Mouse (Mus musculus): Measurements from ENCODE around the gene Aste1. TPM values are rescaled to one million over a fixed set of nuclear protein-coding genes. Genes with fewer than 3 reads are reported as not detected.

Gene Aste1
- polyA plus RNA-seq, 2 experiments: 2.9 to 4.1 TPM

GRCm38 (mm10) chr9:105377622-105378021 is 17.6 kb upstream of the Aste1 start:
- no peak overlapping the region for H3K9ac ChIP-seq (replicated peaks)
- ATAC-seq (ENCODE audit: insufficient read depth) (no peak), DNase-seq (ENCODE audit: low read depth in 3 of 3, low spot score in 3 of 3) (no peak)
- H3K36me3 ChIP-seq (replicated peaks; ENCODE audit: control insufficient read depth, insufficient read depth, low read depth): no peaks in the 10 kb centered on the region
- H3K27ac ChIP-seq: no peak overlapping the region
- H3K4me1 ChIP-seq (replicated peaks; ENCODE audit: control insufficient read depth in 2 of 2, insufficient read depth in 2 of 2, low read length in 1 of 2): no peaks in the 10 kb centered on the region
- no peak overlapping the region for H3K4me2 ChIP-seq (ENCODE audit: low read depth)
- 37% methylated on average over 3 of the region's 3 CpGs for WGBS (ENCODE audit: insufficient replicate concordance)
- H3K27me3 ChIP-seq (ENCODE audit: control insufficient read depth, insufficient read depth, low read length): no peaks in the 10 kb centered on the region
- H3K9me3 ChIP-seq (ENCODE audit: control insufficient read depth, low read length): no peaks in the 10 kb centered on the region
- TF ChIP-seq CTCF (IDR thresholded peaks at IDR 0.05; ENCODE audit: low read depth) (no peak), EP300 (IDR thresholded peaks at IDR 0.05; ENCODE audit: low read depth) (no peak)
- no peak overlapping the region for H3K4me3 ChIP-seq (ENCODE audit: insufficient read depth in 1 of 2, low read depth in 2 of 2, low read length in 2 of 2)

DNA sequence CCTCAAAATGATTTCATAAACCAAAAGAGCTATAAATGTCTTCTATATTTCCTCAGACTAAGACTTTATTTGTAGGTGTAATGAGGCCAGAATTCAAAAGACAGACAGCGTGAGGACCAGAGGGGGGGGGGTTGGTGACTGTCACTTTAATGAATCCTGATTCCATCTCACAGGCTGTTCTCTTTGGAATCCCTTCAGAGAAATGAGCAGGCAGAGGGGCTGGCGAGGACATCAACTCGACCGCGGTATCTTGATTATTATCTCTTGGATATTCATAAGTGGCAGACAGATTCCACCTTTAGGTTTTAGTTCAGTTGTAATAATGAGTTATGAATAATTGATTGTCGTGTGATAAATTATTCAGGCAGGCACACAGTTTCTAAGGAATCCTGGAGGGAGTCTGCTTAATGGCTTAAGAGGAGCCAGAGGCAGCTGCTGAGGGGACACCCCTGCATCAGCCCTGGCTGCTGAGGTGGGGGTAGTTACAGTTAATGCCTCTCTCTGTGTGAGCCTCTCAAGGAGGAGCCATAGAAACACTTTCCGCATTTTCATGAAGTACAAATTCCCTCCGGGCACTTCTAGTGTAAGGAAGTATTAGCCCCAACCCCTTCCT is 15.6 kb upstream of the Aste1 start:
- TF ChIP-seq EP300 (IDR thresholded peaks at IDR 0.05; ENCODE audit: low read depth) (no peak), CTCF (IDR thresholded peaks at IDR 0.05; ENCODE audit: low read depth) (no peak)
- Histone ChIP-seq H3K27ac (no peak overlapping the region), H3K4me3 (ENCODE audit: insufficient read depth in 1 of 2, low read depth in 2 of 2, low read length in 2 of 2) (no peak overlapping the region), H3K9me3 (ENCODE audit: control insufficient read depth, low read length) (no peaks in the 10 kb centered on the region), H3K4me1 (replicated peaks; ENCODE audit: control insufficient read depth in 2 of 2, insufficient read depth in 2 of 2, low read length in 1 of 2) (no peaks in the 10 kb centered on the region), H3K9ac (replicated peaks) (no peak overlapping the region), H3K4me2 (ENCODE audit: low read depth) (no peak overlapping the region), H3K27me3 (ENCODE audit: control insufficient read depth, insufficient read depth, low read length) (no peaks in the 10 kb centered on the region), H3K36me3 (replicated peaks; ENCODE audit: control insufficient read depth, insufficient read depth, low read depth) (no peaks in the 10 kb centered on the region)
- 62% methylated on average over 8 of the region's 8 CpGs for WGBS (ENCODE audit: insufficient replicate concordance)
- no peak for ATAC-seq (ENCODE audit: insufficient read depth)
- DNase-seq (ENCODE audit: low read depth in 3 of 3, low spot score in 3 of 3): no peak

GRCm38 (mm10) chr9:105387403-105387802 is 7.8 kb upstream of the Aste1 start:
- TF ChIP-seq EP300 (IDR thresholded peaks at IDR 0.05; ENCODE audit: low read depth) (no peak), CTCF (IDR thresholded peaks at IDR 0.05; ENCODE audit: low read depth) (no peak)
- no peaks in the 10 kb centered on the region for H3K4me1 ChIP-seq (replicated peaks; ENCODE audit: control insufficient read depth in 2 of 2, insufficient read depth in 2 of 2, low read length in 1 of 2)
- ATAC-seq (ENCODE audit: insufficient read depth) (no peak), DNase-seq (ENCODE audit: low read depth in 3 of 3, low spot score in 3 of 3) (no peak)
- H3K27ac ChIP-seq: no peak overlapping the region
- no peak overlapping the region for H3K4me3 ChIP-seq (ENCODE audit: insufficient read depth in 1 of 2, low read depth in 2 of 2, low read length in 2 of 2)
- WGBS (ENCODE audit: insufficient replicate concordance): 65% methylated on average over 5 of the region's 5 CpGs
- H3K36me3 ChIP-seq (replicated peaks; ENCODE audit: control insufficient read depth, insufficient read depth, low read depth): no peaks in the 10 kb centered on the region
- no peaks in the 10 kb centered on the region for H3K27me3 ChIP-seq (ENCODE audit: control insufficient read depth, insufficient read depth, low read length)
- H3K4me2 ChIP-seq (ENCODE audit: low read depth): no peak overlapping the region
- H3K9me3 ChIP-seq (ENCODE audit: control insufficient read depth, low read length): no peaks in the 10 kb centered on the region
- no peak overlapping the region for H3K9ac ChIP-seq (replicated peaks)

GRCm38 (mm10) chr9:105389289-105389688 is 5.9 kb upstream of the Aste1 start:
- H3K4me3 ChIP-seq (ENCODE audit: insufficient read depth in 1 of 2, low read depth in 2 of 2, low read length in 2 of 2): no peak overlapping the region
- no peak overlapping the region for H3K4me2 ChIP-seq (ENCODE audit: low read depth)
- no peaks in the 10 kb centered on the region for H3K27me3 ChIP-seq (ENCODE audit: control insufficient read depth, insufficient read depth, low read length)
- WGBS (ENCODE audit: insufficient replicate concordance): 7% methylated on average over 4 of the region's 4 CpGs
- no peak for TF ChIP-seq EP300 (IDR thresholded peaks at IDR 0.05; ENCODE audit: low read depth)
- TF ChIP-seq CTCF (IDR thresholded peaks at IDR 0.05; ENCODE audit: low read depth): peak; percentile 74
- no peak for ATAC-seq (ENCODE audit: insufficient read depth)
- peak in 2 of 3 experiments; percentile 22 to 23 for DNase-seq (ENCODE audit: low read depth in 3 of 3, low spot score in 3 of 3)
- no peaks in the 10 kb centered on the region for H3K9me3 ChIP-seq (ENCODE audit: control insufficient read depth, low read length)
- no peaks in the 10 kb centered on the region for H3K36me3 ChIP-seq (replicated peaks; ENCODE audit: control insufficient read depth, insufficient read depth, low read depth)
- no peak overlapping the region for H3K9ac ChIP-seq (replicated peaks)
- H3K27ac ChIP-seq: no peak overlapping the region
- H3K4me1 ChIP-seq (replicated peaks; ENCODE audit: control insufficient read depth in 2 of 2, insufficient read depth in 2 of 2, low read length in 1 of 2): no peaks in the 10 kb centered on the region

GRCm38 (mm10) chr9:105390616-105391015 is 4.6 kb upstream of the Aste1 start:
- no peak for TF ChIP-seq EP300 (IDR thresholded peaks at IDR 0.05; ENCODE audit: low read depth)
- no peak for TF ChIP-seq CTCF (IDR thresholded peaks at IDR 0.05; ENCODE audit: low read depth)
- no peaks in the 10 kb centered on the region for H3K36me3 ChIP-seq (replicated peaks; ENCODE audit: control insufficient read depth, insufficient read depth, low read depth)
- H3K27ac ChIP-seq: no peak overlapping the region
- ATAC-seq (ENCODE audit: insufficient read depth): no peak
- H3K9me3 ChIP-seq (ENCODE audit: control insufficient read depth, low read length): no peaks in the 10 kb centered on the region
- no peak for DNase-seq (ENCODE audit: low read depth in 3 of 3, low spot score in 3 of 3)
- no peak overlapping the region for H3K9ac ChIP-seq (replicated peaks)
- H3K4me1 ChIP-seq (replicated peaks; ENCODE audit: control insufficient read depth in 2 of 2, insufficient read depth in 2 of 2, low read length in 1 of 2): peaks cover 0 to 5% of the 10 kb centered on the region in 2 experiments; a peak in 1 of 4 replicates
- H3K4me3 ChIP-seq (ENCODE audit: insufficient read depth in 1 of 2, low read depth in 2 of 2, low read length in 2 of 2): no peak overlapping the region
- no peak overlapping the region for H3K4me2 ChIP-seq (ENCODE audit: low read depth)
- 37% methylated on average over 5 of the region's 5 CpGs for WGBS (ENCODE audit: insufficient replicate concordance)
- H3K27me3 ChIP-seq (ENCODE audit: control insufficient read depth, insufficient read depth, low read length): no peaks in the 10 kb centered on the region

All from liver, embryonic 14.5 days (tissue).